ENCODE assay signal across 10 mouse cellular contexts in genomic region chr1:89131018-89131540, GRCm38 (mm10).
A peak's percentile ranks its signal among the peaks of the same experiment; 100 is the strongest.
DNase-seq lines count a peak whose midpoint lies in the region; ATAC-seq and TF ChIP-seq lines count a peak whose summit lies in the region.
"Had no signal": no experiment of that assay in that cellular context is flagged by ENCODE, and none has a peak within 500 bp of the region (broad histone marks: within the 10 kb centered on the region; RNA-seq: fewer than 3 reads in every experiment).

No protein-coding gene starts in this region.

- no peak overlapping the region for H3K9ac ChIP-seq in heart, embryonic 11.5 days (ENCODE audit: low read depth, low read length)
- H3K9ac ChIP-seq in lung, postnatal 0 days (replicated peaks; ENCODE audit: low read depth) = no peak overlapping the region
- no peak overlapping the region for H3K9ac ChIP-seq in liver, postnatal 0 days (replicated peaks)
- H3K9ac ChIP-seq: neural tube, embryonic 13.5 days had no signal

- DNase-seq in heart, postnatal 14 days = no peak
- no peak for DNase-seq in lung, postnatal 0 days (ENCODE audit: low spot score)
- DNase-seq in lung, postnatal 10 days = no peak
- DNase-seq in R1 (ENCODE audit: low read depth, low spot score) = peak; percentile 88
- DNase-seq in left cerebral cortex, postnatal 4 days = no peak
- no peak for DNase-seq in liver, postnatal 0 days
- DNase-seq: adrenal gland, adult 8-10 months had no signal

- H3K27ac ChIP-seq in heart, embryonic 11.5 days (ENCODE audit: low read depth, low read length) = peak overlapping the region; percentile 10; the same call in 1 of the 2 replicates
- 0 out of 2 replicates have a peak overlapping the region, but pooled peaks have one; percentile 6 for H3K27ac ChIP-seq in lung, postnatal 0 days (ENCODE audit: low read length)
- no peak overlapping the region for H3K27ac ChIP-seq in liver, postnatal 0 days (ENCODE audit: low read depth)
- H3K27ac ChIP-seq: neural tube, embryonic 13.5 days had no signal

- H3K27me3 ChIP-seq in heart, embryonic 11.5 days (ENCODE audit: control insufficient read depth, insufficient read depth, low read length) = no peaks in the 10 kb centered on the region
- no peaks in the 10 kb centered on the region for H3K27me3 ChIP-seq in lung, postnatal 0 days (replicated peaks; ENCODE audit: insufficient read depth, low read length)
- no peaks in the 10 kb centered on the region for H3K27me3 ChIP-seq in myocyte (ENCODE audit: control insufficient read depth, insufficient read depth, insufficient read length)
- no peaks in the 10 kb centered on the region for H3K27me3 ChIP-seq in liver, postnatal 0 days (ENCODE audit: insufficient read depth, low read length)
- H3K27me3 ChIP-seq: neural tube, embryonic 13.5 days had no signal

- H3K9me3 ChIP-seq in heart, embryonic 11.5 days (replicated peaks; ENCODE audit: control insufficient read depth, low read length) = peaks cover 3% of the 10 kb centered on the region; the same call in 1 of the 2 replicates
- H3K9me3 ChIP-seq in lung, postnatal 0 days (ENCODE audit: low read length) = no peaks in the 10 kb centered on the region
- 0 out of 2 replicates have a peak, but pooled peaks cover 2% of the 10 kb centered on the region for H3K9me3 ChIP-seq in liver, postnatal 0 days (ENCODE audit: low read length)
- H3K9me3 ChIP-seq: neural tube, embryonic 13.5 days had no signal

- TF ChIP-seq EP300 in lung, postnatal 0 days (IDR thresholded peaks at IDR 0.05) = no peak
- TF ChIP-seq EP300 in liver, postnatal 0 days (IDR thresholded peaks at IDR 0.05; ENCODE audit: low read depth) = no peak

- H3K36me3 ChIP-seq in heart, embryonic 11.5 days (ENCODE audit: control insufficient read depth, insufficient read depth, low read length) = no peaks in the 10 kb centered on the region
- H3K36me3 ChIP-seq in lung, postnatal 0 days (ENCODE audit: insufficient read depth, low read length) = no peaks in the 10 kb centered on the region
- peaks cover 5% of the 10 kb centered on the region for H3K36me3 ChIP-seq in myocyte (ENCODE audit: control insufficient read depth, insufficient read depth)
- no peaks in the 10 kb centered on the region for H3K36me3 ChIP-seq in liver, postnatal 0 days (replicated peaks; ENCODE audit: insufficient read depth, low read length)

- H3K4me3 ChIP-seq in heart, embryonic 11.5 days (ENCODE audit: low read depth, low read length) = no peak overlapping the region
- H3K4me3 ChIP-seq in lung, postnatal 0 days (ENCODE audit: low read depth, low read length) = no peak overlapping the region
- H3K4me3 ChIP-seq in myocyte = no peak overlapping the region
- no peak overlapping the region for H3K4me3 ChIP-seq in liver, postnatal 0 days (ENCODE audit: low read depth, low read length)
- H3K4me3 ChIP-seq: neural tube, embryonic 13.5 days had no signal

- ATAC-seq in heart, embryonic 11.5 days (replicated peaks; ENCODE audit: insufficient number of reproducible peaks, low FRiP score, low TSS enrichment) = no peak
- no peak for ATAC-seq in lung, postnatal 0 days
- ATAC-seq in liver, postnatal 0 days = no peak

- no peak overlapping the region for H3ac ChIP-seq in myocyte (ENCODE audit: control insufficient read depth, insufficient read length)

- WGBS in heart, embryonic 11.5 days (ENCODE audit: insufficient replicate concordance) = 69% methylated on average over 14 of the region's 14 CpGs
- 64% methylated on average over 14 of the region's 14 CpGs for WGBS in lung, postnatal 0 days
- WGBS in liver, postnatal 0 days (ENCODE audit: insufficient replicate concordance) = 56% methylated on average over 14 of the region's 14 CpGs

- peaks cover 32% of the 10 kb centered on the region for H3K4me1 ChIP-seq in heart, embryonic 11.5 days (ENCODE audit: control insufficient read depth, insufficient read depth, low read length)
- H3K4me1 ChIP-seq in lung, postnatal 0 days (ENCODE audit: insufficient read depth, low read depth, low read length) = peaks cover 16% of the 10 kb centered on the region
- H3K4me1 ChIP-seq in liver, postnatal 0 days (ENCODE audit: insufficient read depth) = no peaks in the 10 kb centered on the region

- intact Hi-C loops in heart, postnatal 14 days (cut with DNase I) = no loop called here
- intact Hi-C loops in left cerebral cortex, postnatal 4 days (cut with DNase I) = no loop called here

- peaks cover 28% of the 10 kb centered on the region for H3K79me2 ChIP-seq in myocyte (ENCODE audit: control insufficient read depth, insufficient read depth)

- TF ChIP-seq CTCF in lung, postnatal 0 days (IDR thresholded peaks at IDR 0.05) = no peak
- no peak for TF ChIP-seq CTCF in liver, postnatal 0 days (IDR thresholded peaks at IDR 0.05; ENCODE audit: low read depth)

- no peak for TF ChIP-seq POLR2A in myocyte (IDR thresholded peaks at IDR 0.05; ENCODE audit: insufficient read length, low read depth)

- H3K4me2 ChIP-seq in heart, embryonic 11.5 days = no peak overlapping the region
- no peak overlapping the region for H3K4me2 ChIP-seq in lung, postnatal 0 days (replicated peaks; ENCODE audit: low read depth, low read length)
- peak overlapping the region; percentile 46 for H3K4me2 ChIP-seq in myocyte (ENCODE audit: low read depth)
- H3K4me2 ChIP-seq in liver, postnatal 0 days (ENCODE audit: low read depth, low read length) = no peak overlapping the region
- H3K4me2 ChIP-seq: neural tube, embryonic 13.5 days had no signal

TF ChIP-seq in myocyte, 11 proteins besides CTCF, POLR2A, EP300 and RAD21:
- TF ChIP-seq USF1 (IDR thresholded peaks at IDR 0.05; ENCODE audit: low read depth) (no peak), POLR2AphosphoS2 (IDR thresholded peaks at IDR 0.05; ENCODE audit: insufficient read length, low read depth) (no peak), REST (IDR thresholded peaks at IDR 0.05; ENCODE audit: insufficient read depth, insufficient read length) (no peak), TCF12 (IDR thresholded peaks at IDR 0.05; ENCODE audit: insufficient read depth, poor library complexity, severe bottlenecking) (no peak), MYOD1 (IDR thresholded peaks at IDR 0.05; ENCODE audit: control insufficient read depth in 1 of 3, insufficient read length in 2 of 3, low read depth in 2 of 3) (no peak), SRF (IDR thresholded peaks at IDR 0.05; ENCODE audit: control insufficient read depth, insufficient read length, low read depth) (no peak), MYOG (IDR thresholded peaks at IDR 0.05; ENCODE audit: control insufficient read depth in 1 of 3, insufficient read depth in 1 of 3, insufficient read length in 2 of 3, low read depth in 2 of 3) (no peak), E2F4 (IDR thresholded peaks at IDR 0.05; ENCODE audit: insufficient read depth) (no peak), MAX (IDR thresholded peaks at IDR 0.05; ENCODE audit: low read depth) (no peak), TCF3 (IDR thresholded peaks at IDR 0.05; ENCODE audit: insufficient read length, low read depth) (no peak), CEBPB (IDR thresholded peaks at IDR 0.05; ENCODE audit: insufficient read depth, poor library complexity, severe bottlenecking) (no peak)
